Mouse (Mus musculus) kidney, adult 2 months (tissue): ENCODE data around the gene Armc6. TPM values are rescaled to one million over a fixed set of nuclear protein-coding genes. Genes with fewer than 3 reads are reported as not detected.

Experiments used
- DNase-seq: peaks from one replicate; pipeline ENCODE4 v3.0.0; 2021
- H3K27ac ChIP-seq: fragments of 200-500 bp; 2 replicates; pipeline ENCODE4 v1.5.1; 2012; ENCODE audit warnings: low read depth, low read length, control low read depth, inconsistent platforms; ENCODE audit not compliant: insufficient read depth
- H3K27me3 ChIP-seq: fragments of 200-500 bp; replicated peaks from 2 replicates; pipeline ENCODE4 v1.6.1; 2012; ENCODE audit warnings: mild to moderate bottlenecking, moderate library complexity, low read length, inconsistent platforms; ENCODE audit not compliant: control insufficient read depth, insufficient read depth
- H3K36me3 ChIP-seq: fragments of 200-500 bp; 2 replicates; pipeline ENCODE4 v1.6.1; 2012; ENCODE audit warnings: mild to moderate bottlenecking, moderate library complexity, low read length, inconsistent platforms; ENCODE audit not compliant: control insufficient read depth, insufficient read depth
- H3K4me1 ChIP-seq: fragments of 200-500 bp; 2 replicates; pipeline ENCODE4 v1.6.1; 2011; ENCODE audit warnings: low read length; ENCODE audit not compliant: control insufficient read depth, insufficient read depth
- H3K4me3 ChIP-seq: fragments of 200-500 bp; 2 replicates; pipeline ENCODE4 v1.5.1; 2011; ENCODE audit warnings: mild to moderate bottlenecking, low read depth, low read length, control low read depth; ENCODE audit not compliant: insufficient read depth
- CTCF ChIP-seq: fragments of 200-500 bp; conservative IDR thresholded peaks from 2 replicates; pipeline ENCODE4 v1.5.1; 2011; ENCODE audit warnings: low read depth, mild to moderate bottlenecking, control low read depth, low read length, moderate library complexity, mixed read lengths; ENCODE audit not compliant: insufficient read depth, insufficient read length
- POLR2A ChIP-seq: fragments of 200-500 bp; IDR thresholded peaks from one replicate; pipeline ENCODE4 v1.6.1; 2011; ENCODE audit warnings: low read depth, low read length, control low read depth
- WGBS: fragments of 180-500 bp; shearing (Covaris S2); methylation state at CpG from one replicate; pipeline ENCODE4 v1.1.7; 2018; 5-methylcytosine and 5-hydroxymethylcytosine counted together
- polyA plus RNA-seq: library from polyadenylated mRNA; depleted of rRNA; stranded (reverse); fragments of >200 nt; gene quantifications from 2 replicates; pipeline ENCODE4 v1.2.3, GENCODE M21; 2012

The Armc6 gene
- polyA plus RNA-seq, 1 experiment = 14.2 TPM

DNA sequence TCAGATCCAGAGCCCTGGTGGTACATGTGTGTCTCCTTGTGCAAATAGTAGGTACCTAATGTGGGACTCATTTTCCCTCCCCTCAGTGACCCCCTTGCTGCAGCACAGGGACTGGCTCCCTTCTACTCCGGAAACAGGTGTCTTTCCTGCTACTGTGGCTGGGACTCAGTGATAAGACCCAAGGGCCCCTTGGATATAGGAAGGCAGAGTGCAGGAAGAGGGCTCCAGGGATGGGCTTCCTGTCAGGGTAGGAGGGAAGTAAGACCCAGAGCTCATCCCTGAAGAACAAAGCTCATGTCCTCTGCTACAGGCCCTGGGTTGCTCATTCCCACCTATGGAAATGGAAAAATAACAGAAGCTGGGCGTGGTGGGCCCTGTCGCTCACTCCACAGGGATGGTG is 42.2 kb upstream of the Armc6 start:
- DNase-seq = peak; percentile 63
- H3K36me3 ChIP-seq = no peaks in the 10 kb centered on the region
- H3K27ac ChIP-seq = no peak overlapping the region
- TF ChIP-seq POLR2A (no peak), CTCF (no peak)
- 78% methylated on average over 3 of the region's 3 CpGs for WGBS
- no peaks in the 10 kb centered on the region for H3K27me3 ChIP-seq
- no peak overlapping the region for H3K4me3 ChIP-seq
- H3K4me1 ChIP-seq = peaks cover 9% of the 10 kb centered on the region; the same call in 1 of the 2 replicates

DNA sequence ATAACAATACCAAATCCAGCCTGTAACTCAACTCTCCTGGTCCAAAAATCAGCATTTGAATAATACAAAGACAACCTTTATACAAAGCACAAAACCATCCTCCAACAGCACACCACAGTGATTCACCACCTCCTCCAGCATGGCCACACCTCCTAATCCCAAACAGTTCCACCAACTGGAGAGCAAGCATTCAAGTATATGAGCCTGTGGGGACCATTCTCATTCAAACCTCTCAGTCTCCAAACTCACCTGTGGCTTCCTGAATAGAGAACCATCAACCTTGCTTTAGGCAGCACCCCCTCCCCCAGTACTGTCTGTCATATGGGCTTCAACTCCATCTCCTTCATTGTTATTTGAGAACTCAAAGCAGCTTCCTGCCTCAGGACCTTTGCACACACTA is 40.1 kb upstream of the Armc6 start:
- no peak for DNase-seq
- no peaks in the 10 kb centered on the region for H3K27me3 ChIP-seq
- TF ChIP-seq POLR2A = no peak
- TF ChIP-seq CTCF = no peak
- H3K36me3 ChIP-seq = no peaks in the 10 kb centered on the region
- H3K27ac ChIP-seq = no peak overlapping the region
- H3K4me3 ChIP-seq = no peak overlapping the region
- peaks cover 9% of the 10 kb centered on the region; the same call in 1 of the 2 replicates for H3K4me1 ChIP-seq

- peak; percentile 55 for DNase-seq
- Histone ChIP-seq H3K4me1 (peaks cover 9% of the 10 kb centered on the region; the same call in 1 of the 2 replicates), H3K36me3 (no peaks in the 10 kb centered on the region), H3K27me3 (no peaks in the 10 kb centered on the region), H3K27ac (peak overlapping the region; percentile 24; the same call in 1 of the 2 replicates), H3K4me3 (no peak overlapping the region)
- no peak for TF ChIP-seq CTCF
- TF ChIP-seq POLR2A = no peak
- 26% methylated on average over 3 of the region's 3 CpGs for WGBS
These were observed 38.7 kb upstream of the Armc6 start for GRCm38 (mm10) chr8:70272949-70273348.

DNA sequence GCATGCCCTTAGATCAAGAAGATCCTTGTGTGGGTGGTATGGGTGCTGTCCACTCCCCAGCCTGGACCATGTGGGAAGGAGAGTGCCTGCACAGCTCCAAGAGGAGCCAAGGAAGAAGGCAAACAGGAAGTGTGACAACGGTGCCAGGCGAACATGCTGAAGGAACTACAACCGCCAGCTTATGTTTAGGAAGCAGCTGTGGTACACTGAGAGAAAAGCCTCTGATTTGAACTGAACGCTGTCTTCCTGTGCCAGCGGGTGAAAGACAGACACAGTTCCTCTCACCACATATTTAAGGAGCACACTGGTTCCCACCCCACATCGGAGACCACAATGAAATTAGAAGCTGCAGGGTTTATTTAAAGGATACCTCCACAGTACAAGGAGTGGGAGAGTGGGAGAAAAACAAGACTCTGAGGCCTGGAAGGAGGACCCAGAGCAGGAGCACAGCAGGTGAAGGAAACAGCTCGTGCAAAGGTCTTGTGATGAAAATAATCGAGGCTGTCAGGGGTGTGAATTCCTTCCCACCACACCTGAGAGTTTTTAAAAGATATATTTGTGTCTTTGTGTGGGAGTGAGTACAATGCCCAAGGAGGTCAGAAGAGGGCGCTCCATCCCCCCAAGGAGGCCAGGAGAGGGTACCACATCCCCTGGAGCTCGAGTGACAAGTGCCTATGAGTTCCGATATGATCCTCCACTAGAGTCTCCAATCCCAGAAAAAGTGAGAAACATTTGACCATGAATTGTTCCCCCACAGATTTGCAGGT is 34.7 kb upstream of the Armc6 start:
- no peak overlapping the region for H3K27ac ChIP-seq
- no peak for DNase-seq
- H3K4me1 ChIP-seq = peaks cover 9% of the 10 kb centered on the region; the same call in 1 of the 2 replicates
- H3K27me3 ChIP-seq = no peaks in the 10 kb centered on the region
- TF ChIP-seq POLR2A = no peak
- peak; percentile 45 for TF ChIP-seq CTCF
- 46% methylated on average over 11 of the region's 11 CpGs for WGBS
- H3K36me3 ChIP-seq = no peaks in the 10 kb centered on the region
- no peak overlapping the region for H3K4me3 ChIP-seq

DNA sequence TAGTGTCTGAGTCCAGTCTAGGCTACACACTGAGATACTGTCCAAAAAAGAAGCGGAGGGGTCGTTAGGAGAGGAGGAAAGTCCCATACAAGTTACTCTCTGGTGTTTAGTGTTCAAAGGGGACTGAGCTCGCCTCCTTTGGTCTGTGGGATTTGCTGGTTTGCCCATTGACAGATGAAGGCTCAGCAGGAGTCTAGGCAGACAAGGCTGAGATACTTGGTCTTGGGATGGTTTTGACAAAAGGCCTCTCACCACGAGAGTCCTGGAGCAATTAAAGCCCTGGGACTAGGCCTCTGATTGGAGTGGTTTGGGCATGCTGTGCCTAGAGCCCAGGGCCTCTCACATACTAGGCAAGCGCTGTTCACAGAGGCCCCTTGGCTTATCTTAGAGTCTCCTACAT is 34.0 kb upstream of the Armc6 start:
- H3K27ac ChIP-seq = no peak overlapping the region
- no peak for TF ChIP-seq POLR2A
- H3K27me3 ChIP-seq = no peaks in the 10 kb centered on the region
- DNase-seq = no peak
- WGBS = 74% methylated on average over 5 of the region's 5 CpGs
- peaks cover 8% of the 10 kb centered on the region; the same call in 1 of the 2 replicates for H3K4me1 ChIP-seq
- H3K36me3 ChIP-seq = no peaks in the 10 kb centered on the region
- no peak overlapping the region for H3K4me3 ChIP-seq

DNA sequence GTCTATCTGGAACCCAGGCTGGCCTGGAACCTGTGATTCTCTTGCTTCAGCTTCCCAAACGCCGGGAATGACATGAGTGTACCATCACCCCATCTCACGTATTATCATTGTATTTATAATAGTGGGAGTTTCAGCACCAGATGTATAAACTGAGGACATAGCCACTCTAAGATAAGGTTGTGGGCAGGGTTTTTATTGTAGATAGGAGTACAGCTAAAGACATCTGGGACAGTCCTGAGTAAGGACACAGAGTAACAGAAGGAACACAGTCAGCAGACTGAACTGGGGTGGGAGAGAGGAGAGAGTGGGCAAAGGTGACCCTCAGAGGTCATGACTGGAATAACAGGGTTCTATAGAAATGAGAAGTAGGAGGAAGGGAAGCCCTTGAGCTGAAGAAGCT is 33.4 kb upstream of the Armc6 start:
- Histone ChIP-seq H3K4me1 (peaks cover 1% of the 10 kb centered on the region; the same call in 1 of the 2 replicates), H3K4me3 (no peak overlapping the region), H3K27ac (no peak overlapping the region), H3K27me3 (no peaks in the 10 kb centered on the region), H3K36me3 (no peaks in the 10 kb centered on the region)
- no peak for DNase-seq
- 89% methylated on average over 3 of the region's 3 CpGs for WGBS
- no peak for TF ChIP-seq CTCF
- TF ChIP-seq POLR2A = no peak

GRCm38 (mm10) chr8:70259043-70259442 is 24.8 kb upstream of the Armc6 start:
- TF ChIP-seq CTCF (no peak), POLR2A (no peak)
- no peak overlapping the region for H3K27ac ChIP-seq
- H3K4me3 ChIP-seq = no peak overlapping the region
- no peaks in the 10 kb centered on the region for H3K27me3 ChIP-seq
- no peaks in the 10 kb centered on the region for H3K4me1 ChIP-seq
- H3K36me3 ChIP-seq = no peaks in the 10 kb centered on the region; the same call in 1 of the 2 replicates
- DNase-seq = no peak
- 79% methylated on average over 2 of the region's 2 CpGs for WGBS
